Mouse (Mus musculus) kidney, postnatal 10 days (tissue): ENCODE results near the gene Mup4.
"Not testable (repeated sequence)": the region's sequence is repeated elsewhere in the genome, so short reads cannot be mapped to it uniquely, and the experiment has no call there.

Experiments
- DNase-seq: peaks from one replicate; pipeline ENCODE4 v3.0.0; 2021; ENCODE audit warnings: mixed read lengths

Gene Mup4

DNA sequence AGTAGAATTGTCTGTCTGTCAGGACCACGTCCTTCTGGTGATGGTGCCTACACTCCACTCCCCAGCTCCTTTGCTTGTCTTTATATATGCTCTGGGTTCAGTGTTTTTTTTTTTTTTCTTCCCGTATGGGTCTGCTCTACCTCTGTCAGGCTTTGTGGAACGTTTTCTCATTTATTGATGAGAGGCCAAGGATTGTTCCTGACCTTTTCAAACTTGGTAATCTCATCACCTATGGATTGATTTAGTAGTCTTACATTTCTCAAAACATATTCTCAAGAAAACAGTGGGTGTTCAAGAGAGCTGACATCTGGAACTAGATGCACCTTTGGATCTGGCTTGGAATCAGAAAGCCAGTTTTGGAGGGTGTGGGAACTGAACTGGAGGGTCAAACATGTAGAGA lies at the start of gene Mup4:
Gene Mup4, minus strand, starts transcription at position 101 of the 400 bp plus-strand sequence.
- DNase-seq = no peak

DNA sequence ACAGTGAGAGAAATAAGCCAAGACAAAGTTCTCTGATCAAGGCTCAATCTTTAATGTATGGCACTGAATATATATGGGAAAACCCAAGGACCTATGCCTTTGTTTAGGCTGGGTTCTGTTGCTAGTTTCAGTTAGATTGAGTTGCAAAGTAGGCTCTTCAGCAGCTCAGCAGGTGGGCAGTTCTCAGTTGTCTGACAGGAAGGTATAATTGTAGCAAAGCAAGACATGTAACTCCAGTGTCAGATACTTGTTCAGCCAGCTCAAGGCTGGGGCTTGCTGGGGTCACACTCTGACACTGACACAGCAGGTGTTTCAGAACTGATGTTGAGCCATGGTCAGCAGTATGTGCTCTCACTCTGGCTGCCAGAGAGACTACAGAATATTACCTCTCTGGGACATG lies 37.4 kb upstream of the Mup4 start:
- not testable (repeated sequence) for DNase-seq

DNA sequence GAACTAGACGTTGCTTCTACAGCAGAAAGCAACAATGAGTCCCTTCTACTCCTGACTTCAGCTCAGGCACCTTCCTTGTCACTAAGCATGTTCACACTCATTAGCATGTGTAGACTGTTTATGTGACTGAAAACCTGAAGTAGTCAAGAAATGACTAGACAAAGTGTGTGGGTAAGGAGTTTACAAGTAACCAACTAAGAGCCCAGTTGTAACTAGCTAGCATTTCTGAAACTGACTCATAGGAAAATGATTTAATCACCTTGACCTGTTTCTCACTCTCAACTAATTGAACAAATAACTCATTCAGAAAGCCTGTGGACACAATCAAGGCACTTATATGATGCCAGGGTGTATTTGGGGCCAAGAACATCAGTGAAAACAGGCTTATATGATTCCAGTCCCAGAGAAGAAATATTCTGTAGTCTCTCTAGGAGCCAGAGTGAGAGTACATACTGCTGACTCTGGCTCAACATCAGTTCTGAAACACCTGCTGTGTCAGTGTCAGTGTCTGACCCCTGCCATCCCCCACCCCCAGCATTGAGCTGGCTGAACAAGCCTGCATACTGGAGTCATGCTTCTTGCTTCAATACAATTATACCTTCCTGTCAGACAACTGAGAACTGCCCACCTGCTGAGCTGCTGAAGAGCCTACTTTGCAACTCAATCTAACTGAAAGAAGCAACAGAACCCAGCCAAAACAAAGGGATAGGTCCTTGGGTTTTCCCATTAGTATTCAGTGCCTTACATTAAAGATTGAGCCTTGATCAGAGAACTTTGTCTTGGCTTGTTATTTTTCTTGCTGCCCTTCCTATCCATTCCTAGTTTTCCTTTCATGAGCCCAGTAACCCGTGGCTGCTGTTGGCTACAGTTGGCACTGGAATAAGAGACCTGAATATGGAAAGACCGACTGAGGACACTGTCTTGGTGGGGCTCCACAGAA lies 3.2 kb upstream of the Mup4 start, which contains the start of gene Mup6:
Gene Mup6, plus strand, starts transcription at position 890 of the 940 bp plus-strand sequence.
- no peak for DNase-seq

DNA sequence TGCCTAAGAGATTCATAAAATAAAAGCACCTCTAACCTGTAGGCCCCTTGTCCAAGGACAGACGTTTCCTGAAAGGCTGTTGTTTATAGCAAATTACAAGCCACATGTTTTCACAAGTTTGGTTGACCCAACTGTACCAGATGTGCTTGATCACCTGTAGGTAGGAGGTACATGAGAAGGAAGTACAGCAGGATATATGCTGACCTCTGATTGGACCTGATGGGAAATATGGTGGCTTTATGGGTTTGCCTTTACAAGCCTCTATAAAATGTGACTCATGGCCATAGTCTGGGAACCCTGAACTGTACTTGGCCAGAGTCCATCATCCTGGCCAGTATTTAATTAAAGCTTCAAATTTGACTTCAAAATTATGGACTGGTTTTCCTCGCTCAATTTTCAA lies 23.0 kb downstream of the Mup4 start:
- no peak for DNase-seq

DNA sequence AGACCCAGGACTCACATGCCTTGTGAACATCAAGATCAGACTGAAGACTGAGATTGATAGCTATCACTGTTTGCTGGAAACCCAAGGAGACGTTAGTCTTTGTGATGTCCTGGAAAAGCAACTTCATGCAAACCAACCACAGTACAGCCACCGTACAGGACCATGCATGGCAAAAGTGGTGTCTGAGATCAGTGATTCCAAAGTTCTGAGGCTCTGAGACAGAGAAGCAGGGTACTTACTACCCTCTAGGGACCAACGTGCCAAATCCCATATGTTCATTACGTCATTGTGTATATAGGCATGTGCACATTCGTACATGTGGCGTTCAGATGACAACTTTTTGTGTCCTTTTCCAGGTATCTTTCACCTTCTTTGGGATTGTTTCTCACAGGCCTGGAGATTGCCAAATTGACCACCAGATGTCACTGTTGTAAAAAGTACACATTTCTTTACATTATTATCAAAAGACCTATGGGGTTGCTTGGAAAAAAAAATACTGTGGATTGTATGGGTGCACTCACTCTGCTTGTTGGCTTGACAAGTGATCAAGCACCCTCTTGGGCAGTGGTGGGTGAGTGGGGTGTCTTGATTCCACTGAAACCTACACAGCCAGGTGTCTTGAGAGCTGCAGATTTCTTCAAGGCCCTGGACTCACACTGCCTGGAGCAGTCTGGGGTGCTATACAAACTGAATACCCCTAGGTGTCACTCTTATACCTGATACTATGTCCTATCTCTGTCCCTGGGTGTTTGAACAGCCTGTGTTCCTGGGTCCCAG lies 27.8 kb downstream of the Mup4 start:
- peak; percentile 9 for DNase-seq

DNA sequence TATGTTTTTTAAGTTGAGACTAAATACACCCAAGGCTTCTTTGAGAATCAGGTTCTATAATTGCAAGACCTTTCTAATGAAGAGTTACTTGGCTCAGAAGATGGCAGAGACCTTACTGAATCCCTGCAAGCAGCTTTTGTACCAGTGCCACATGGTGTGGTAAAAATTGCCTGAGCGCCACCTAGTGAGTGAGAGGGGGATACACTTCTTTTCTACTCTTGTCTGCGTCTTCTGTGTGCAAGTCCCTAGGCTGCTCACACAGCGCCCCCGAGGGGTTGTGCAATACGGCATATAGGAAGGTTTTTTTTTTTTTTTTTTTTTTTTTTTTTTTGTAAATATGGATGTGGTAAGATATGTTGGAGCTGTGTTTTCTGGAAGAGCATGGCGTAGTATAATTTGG lies 32.2 kb downstream of the Mup4 start:
- DNase-seq = peak; percentile 79

DNA sequence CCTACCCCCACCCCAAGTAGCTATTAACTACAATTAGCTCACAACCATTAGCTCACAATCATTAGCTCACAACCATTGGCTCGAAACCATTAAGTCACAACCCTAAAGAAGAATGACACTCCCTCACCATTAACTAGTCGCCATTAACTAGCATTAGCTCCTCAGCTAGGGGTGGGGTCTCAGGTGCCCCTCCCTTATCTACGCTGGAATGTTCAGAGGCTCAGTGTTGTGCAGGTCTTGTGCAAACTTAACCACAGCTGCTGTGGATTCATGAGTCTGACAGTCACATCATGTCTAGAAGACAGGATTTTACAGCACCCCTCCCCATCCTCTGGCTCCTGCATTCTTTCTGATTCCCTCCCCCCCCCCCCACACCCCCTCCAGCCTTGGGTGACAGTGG lies 32.8 kb downstream of the Mup4 start:
- DNase-seq = no peak

DNA sequence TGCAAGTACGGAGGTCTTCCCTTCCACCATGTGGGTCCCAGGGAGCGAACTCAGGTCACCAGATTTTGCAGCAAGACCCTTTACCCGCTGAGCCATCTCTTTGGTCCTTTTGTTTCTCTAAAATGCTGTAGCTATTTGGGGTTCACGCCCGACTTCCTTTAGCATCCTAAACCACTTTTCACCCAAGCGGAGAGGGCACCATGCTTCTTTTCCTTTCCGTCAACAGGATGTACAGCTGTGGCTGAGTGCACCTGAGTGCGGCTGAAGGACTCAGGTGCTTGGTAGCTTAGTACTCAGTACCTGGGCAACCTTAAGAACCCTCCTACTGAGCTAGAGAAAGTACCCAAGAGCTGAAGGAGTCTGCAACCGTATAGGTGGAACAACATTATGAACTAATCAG lies 35.4 kb downstream of the Mup4 start:
- no peak for DNase-seq

DNA sequence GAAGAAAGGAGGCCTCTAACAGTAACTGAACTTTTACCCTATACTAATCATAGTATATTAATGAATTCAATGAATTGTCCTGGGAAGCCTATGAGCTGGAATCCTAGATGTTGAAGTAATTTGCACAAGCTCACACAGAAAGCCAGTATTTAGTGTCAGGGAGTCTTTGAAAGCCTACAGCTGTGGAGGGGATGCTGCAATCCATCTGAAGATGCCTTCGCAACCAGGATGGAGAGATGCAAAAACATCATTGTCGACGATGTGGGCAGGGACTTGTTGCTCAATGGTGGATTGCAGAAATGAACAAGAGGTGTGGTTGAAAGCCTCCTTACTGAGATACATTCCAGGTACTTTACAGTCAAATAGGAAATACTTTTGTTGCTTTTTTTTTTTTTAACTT lies 42.5 kb downstream of the Mup4 start:
- no peak for DNase-seq

DNA sequence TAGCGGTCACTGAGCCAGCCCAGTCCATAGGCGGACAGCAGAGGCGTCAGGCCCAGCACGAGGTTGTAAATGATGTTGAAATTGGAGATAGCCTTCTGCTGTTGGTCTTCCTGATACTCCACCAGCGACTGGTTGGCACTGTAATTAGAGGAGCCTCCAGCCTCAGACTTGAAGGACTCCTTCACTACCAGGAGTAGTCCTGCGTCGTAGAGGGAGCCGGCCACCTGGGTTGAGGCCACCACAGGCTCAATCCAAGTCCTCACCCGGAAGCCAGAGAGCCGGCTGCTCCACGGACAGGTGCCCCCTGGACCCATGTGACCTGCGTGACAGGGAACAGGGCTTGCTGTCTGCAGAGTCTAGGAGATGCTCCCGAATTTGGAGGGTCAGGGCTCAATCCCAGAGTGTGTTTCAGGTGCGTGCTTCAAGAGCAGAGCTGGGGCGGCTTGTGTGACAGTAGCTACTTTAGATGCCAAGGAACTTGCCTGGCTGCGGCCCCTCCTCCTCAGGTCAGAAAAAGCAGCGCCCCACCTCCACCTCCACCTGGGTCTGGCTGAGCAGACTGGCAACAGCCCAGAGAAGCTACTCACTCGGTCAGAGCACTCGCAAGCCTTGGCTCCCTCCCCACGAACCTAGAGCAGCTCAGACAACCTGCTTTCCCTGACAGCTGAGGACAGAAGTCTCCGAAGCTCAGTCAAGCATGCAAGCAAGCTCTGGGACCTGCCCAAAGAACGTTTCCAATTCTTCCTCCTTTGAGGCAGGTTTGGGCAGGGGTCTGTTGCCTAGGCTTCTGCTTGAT lies 45.7 kb downstream of the Mup4 start, which contains the start of gene Slc46a2:
Gene Slc46a2, minus strand, starts transcription at position 449 of the 796 bp plus-strand sequence.
- peak; percentile 61 for DNase-seq

DNA sequence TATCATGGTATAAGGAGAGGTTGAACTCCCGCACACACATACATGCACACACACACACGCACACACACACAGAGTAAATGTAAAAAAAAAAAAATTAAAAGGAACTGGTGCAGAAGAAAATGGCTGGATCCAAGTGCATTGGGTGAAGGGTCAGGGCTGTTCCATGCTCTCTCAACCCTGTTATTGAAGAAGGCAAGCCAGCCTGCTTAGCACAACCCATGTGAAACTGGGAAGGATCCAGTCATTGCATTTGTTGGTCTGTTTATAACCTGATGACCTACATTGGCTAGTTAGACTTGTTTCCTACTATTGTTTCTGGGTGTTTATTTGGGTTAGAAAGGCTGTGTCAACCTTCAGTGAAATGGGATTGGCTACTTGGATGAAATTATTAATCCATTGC lies 51.7 kb downstream of the Mup4 start:
- no peak for DNase-seq

DNA sequence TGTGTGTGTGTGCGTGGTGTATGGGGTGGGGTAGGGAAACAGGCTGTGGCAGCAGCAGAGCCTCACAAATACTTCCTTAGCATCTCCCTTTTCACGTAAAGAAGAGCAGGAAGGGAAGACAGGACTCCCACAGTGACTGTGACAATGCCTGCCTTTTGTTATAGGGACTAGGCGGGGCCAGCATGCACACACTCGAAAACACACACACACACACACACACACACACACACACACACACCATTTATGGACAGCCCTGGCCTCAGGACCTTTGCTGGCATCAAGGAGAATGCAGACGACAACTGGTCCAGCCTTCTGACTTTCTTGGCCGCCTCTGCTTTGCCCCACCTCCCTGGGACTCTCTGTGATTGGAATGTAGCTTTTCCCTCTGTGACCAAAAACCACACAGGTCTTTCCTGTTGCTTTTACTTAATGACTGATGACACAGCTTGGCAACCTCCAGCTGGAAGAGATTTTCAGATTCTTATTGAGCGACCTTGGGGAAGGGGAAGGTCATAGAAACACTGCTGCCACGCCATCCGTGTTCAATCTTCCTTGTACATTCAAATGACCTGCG lies 52.8 kb downstream of the Mup4 start:
- DNase-seq = peak; percentile 22

DNA sequence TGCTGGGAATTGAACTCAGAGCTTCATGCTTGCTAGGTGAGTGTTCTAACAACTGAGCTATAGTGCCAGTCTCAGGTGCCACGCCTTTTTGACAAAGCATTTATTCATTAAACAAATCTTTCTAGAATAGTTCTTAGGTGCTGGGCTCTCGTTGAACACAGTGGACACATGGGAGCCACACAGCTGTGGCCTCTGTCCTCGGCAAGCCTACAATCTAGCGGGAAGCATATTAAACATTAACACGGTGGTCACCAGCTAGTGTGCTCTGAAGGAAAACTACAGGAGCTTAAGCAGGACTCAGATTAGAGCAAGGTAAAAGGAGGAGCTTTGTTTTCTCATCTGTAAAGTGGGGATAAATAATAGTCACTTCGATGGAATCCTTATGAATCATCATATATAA lies 53.4 kb downstream of the Mup4 start:
- DNase-seq = no peak
